9 mouse cellular contexts compared by ENCODE assay signal in genomic region chr5:69704261-69705167, GRCm38 (mm10).
DNase-seq lines count a peak whose midpoint lies in the region; ATAC-seq and TF ChIP-seq lines count a peak whose summit lies in the region.
"Had no signal": no experiment of that assay in that cellular context is flagged by ENCODE, and none has a peak within 500 bp of the region (broad histone marks: within the 10 kb centered on the region; RNA-seq: fewer than 3 reads in every experiment).

No protein-coding gene starts in this region.

- peak overlapping the region; percentile 5; the same call in 1 of the 2 replicates for H3K27ac ChIP-seq in forebrain, embryonic 15.5 days (replicated peaks)
- H3K27ac ChIP-seq in thymus, adult 2 months (ENCODE audit: control insufficient read depth, insufficient read depth, low read length) = no peak overlapping the region
- H3K27ac ChIP-seq: heart, embryonic 15.5 days had no signal

- intact Hi-C loops in left cerebral cortex, postnatal 14 days (cut with DNase I) = loop anchor here (5.0 to 10.0 kb wide), 2 partner anchors 1290 to 1388 kb away; no protein-coding TSS in a partner anchor

- WGBS in forebrain, embryonic 15.5 days = 52% methylated on average over 2 of the region's 2 CpGs
- WGBS in thymus, adult 2 months = 73% methylated on average over 2 of the region's 2 CpGs

- no peak overlapping the region for H3K9ac ChIP-seq in forebrain, embryonic 15.5 days (replicated peaks)
- H3K9ac ChIP-seq: heart, embryonic 15.5 days had no signal

- ATAC-seq in forebrain, embryonic 15.5 days (replicated peaks) = peak; percentile 82

- H3K4me2 ChIP-seq in forebrain, embryonic 15.5 days (replicated peaks) = no peak overlapping the region
- H3K4me2 ChIP-seq: heart, embryonic 15.5 days had no signal

- no peaks in the 10 kb centered on the region for H3K27me3 ChIP-seq in forebrain, embryonic 15.5 days
- H3K27me3 ChIP-seq in thymus, adult 2 months (ENCODE audit: control insufficient read depth, insufficient read depth, low read length) = no peaks in the 10 kb centered on the region
- H3K27me3 ChIP-seq: heart, embryonic 15.5 days had no signal

- no peak for TF ChIP-seq POLR2A in thymus, adult 2 months (IDR thresholded peaks at IDR 0.05; ENCODE audit: control insufficient read depth, extremely low read depth, insufficient read depth, low read length, poor library complexity)

- TF ChIP-seq CTCF in thymus, adult 2 months (IDR thresholded peaks at IDR 0.05; ENCODE audit: borderline replicate concordance, control insufficient read depth, extremely low read depth, insufficient read depth, low read length, poor library complexity) = no peak

- no peaks in the 10 kb centered on the region for H3K9me3 ChIP-seq in forebrain, embryonic 15.5 days
- H3K9me3 ChIP-seq: heart, embryonic 15.5 days had no signal

- peaks cover 5% of the 10 kb centered on the region; the same call in 1 of the 2 replicates for H3K4me1 ChIP-seq in forebrain, embryonic 15.5 days
- no peaks in the 10 kb centered on the region for H3K4me1 ChIP-seq in thymus, adult 2 months (replicated peaks; ENCODE audit: control insufficient read depth, insufficient read depth, low read length)
- H3K4me1 ChIP-seq: heart, embryonic 15.5 days had no signal

- no peaks in the 10 kb centered on the region for H3K36me3 ChIP-seq in forebrain, embryonic 15.5 days
- H3K36me3 ChIP-seq in thymus, adult 2 months (ENCODE audit: control insufficient read depth, insufficient read depth, low read length) = no peaks in the 10 kb centered on the region
- H3K36me3 ChIP-seq: heart, embryonic 15.5 days had no signal

- no peak overlapping the region for H3K4me3 ChIP-seq in forebrain, embryonic 15.5 days
- no peak overlapping the region for H3K4me3 ChIP-seq in thymus, adult 2 months (ENCODE audit: control insufficient read depth, insufficient read depth, low read length)
- H3K4me3 ChIP-seq: heart, embryonic 15.5 days had no signal

- peak; percentile 12 for DNase-seq in heart, postnatal 4 days
- no peak for DNase-seq in heart, adult 9 months (ENCODE audit: low spot score in 2 of 2)
- peak; percentile 2 for DNase-seq in MEL-GATA-1-ER (ENCODE audit: extremely low read depth, low read depth)
- DNase-seq in left cerebral cortex, postnatal 14 days (ENCODE audit: low spot score in 2 of 2) = peak; percentile 58 to 62
- DNase-seq in thymus, postnatal 36 days = no peak
- DNase-seq in thymus, adult 2 months = no peak
- no peak for DNase-seq in spleen, postnatal 36 days (ENCODE audit: low spot score in 2 of 2)

Comparison
In these comparisons a context has a peak if more than half of its experiments do, and no peak if none do; other contexts are left out.
1. DNase-seq: peak in heart, postnatal 4 days (single experiment), MEL-GATA-1-ER (single experiment) and left cerebral cortex, postnatal 14 days (2 of 2); none in heart, adult 9 months (0 of 2), thymus, postnatal 36 days (0 of 2), thymus, adult 2 months (single experiment) and spleen, postnatal 36 days (0 of 2).